Mouse (Mus musculus): ENCODE measurements around the gene Cmya5. TPM values are rescaled to one million over a fixed set of nuclear protein-coding genes. Genes with fewer than 3 reads are reported as not detected.
"Not testable (repeated sequence)": the region's sequence is repeated elsewhere in the genome, so short reads cannot be mapped to it uniquely, and the experiment has no call there.

Gene Cmya5
- 3.1 and 3.2 TPM in 2 replicates for polyA plus RNA-seq (2015; fragmentation: Nextera tagmentation; extraction: Ambion mirVana)

DNA sequence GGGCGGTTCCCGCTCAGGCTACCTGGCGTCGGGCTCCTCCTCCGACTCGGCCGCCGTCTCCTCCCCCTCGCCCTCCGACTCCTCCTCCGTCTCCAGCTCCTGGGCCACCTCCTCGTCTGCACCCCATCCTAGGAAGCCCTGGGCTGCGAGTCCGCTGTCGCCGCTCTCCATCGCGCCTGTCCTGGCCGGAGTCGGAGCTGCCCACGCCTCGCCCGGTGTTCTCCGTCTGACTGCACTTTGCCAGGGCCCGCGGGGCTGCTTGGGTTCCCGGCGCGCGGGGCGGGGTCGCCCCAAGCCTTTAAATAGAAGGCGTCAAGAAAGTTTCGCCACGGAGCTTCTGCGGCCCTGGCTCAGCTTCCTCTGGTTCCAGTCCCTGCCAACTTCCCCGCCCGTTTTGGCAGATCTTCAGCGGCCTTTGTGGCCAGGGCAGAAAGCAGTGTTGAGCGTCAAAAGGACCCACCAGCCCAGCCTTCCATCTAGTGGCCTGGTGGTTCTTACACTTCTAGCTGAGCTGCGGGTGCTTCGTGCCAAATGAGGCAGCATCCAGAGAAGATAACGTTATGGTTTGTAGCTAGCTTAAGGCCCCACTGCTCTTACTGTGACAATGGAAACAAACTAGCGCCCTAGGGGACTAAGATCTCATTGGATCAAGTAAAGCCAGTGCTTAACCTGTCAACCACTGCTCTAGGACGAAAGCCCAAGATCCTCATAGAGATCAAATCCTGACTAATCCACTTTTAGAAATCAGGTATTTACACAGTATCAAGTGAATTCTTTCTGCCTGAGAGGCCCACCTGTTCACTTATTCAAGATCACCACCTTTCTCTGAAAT lies at the start of gene Cmya5:
TSS of gene Cmya5 (minus strand) at position 389 of the 832 bp plus-strand sequence.
- no peaks in the 10 kb centered on the region for H3K27me3 ChIP-seq (replicated peaks)
- H3K4me1 ChIP-seq = peaks cover 35% of the 10 kb centered on the region
- WGBS = 2% methylated on average over 45 of the region's 45 CpGs

GRCm38 (mm10) chr13:93192646-93193026 lies 48.1 kb upstream of the Cmya5 start:
- peak overlapping the region; percentile 88 for H3K4me2 ChIP-seq
- H3K27me3 ChIP-seq (replicated peaks) = no peaks in the 10 kb centered on the region
- ATAC-seq (ENCODE audit: extremely low read depth, insufficient number of reproducible peaks, low FRiP score, low TSS enrichment) = no peak
- 74% methylated on average over 5 of the region's 5 CpGs for WGBS
- peak overlapping the region; percentile 97 for H3K27ac ChIP-seq (replicated peaks)
- peak overlapping the region; percentile 87 for H3K4me3 ChIP-seq
- no peaks in the 10 kb centered on the region for H3K9me3 ChIP-seq
- H3K36me3 ChIP-seq = peaks cover 6% of the 10 kb centered on the region; the same call in 1 of the 2 replicates
- peak overlapping the region; percentile 97 for H3K9ac ChIP-seq
- H3K4me1 ChIP-seq = peaks cover 25% of the 10 kb centered on the region

More for the DNA sequence above, at the start of gene Cmya5:
- peak within 1 kb of the TSS; percentile 68 for H3K4me3 ChIP-seq
- H3K9me3 ChIP-seq = no peaks in the 10 kb centered on the region
- ATAC-seq (ENCODE audit: extremely low read depth, insufficient number of reproducible peaks, low FRiP score, low TSS enrichment) = peak; percentile 78; the same call in 1 of the 2 replicates
- peaks cover 25% of the 10 kb centered on the region for H3K36me3 ChIP-seq
- peak within 1 kb of the TSS; percentile 85 for H3K9ac ChIP-seq
- peak within 1 kb of the TSS; percentile 93 for H3K27ac ChIP-seq (replicated peaks)
- peak within 1 kb of the TSS; percentile 85 for H3K4me2 ChIP-seq

DNA sequence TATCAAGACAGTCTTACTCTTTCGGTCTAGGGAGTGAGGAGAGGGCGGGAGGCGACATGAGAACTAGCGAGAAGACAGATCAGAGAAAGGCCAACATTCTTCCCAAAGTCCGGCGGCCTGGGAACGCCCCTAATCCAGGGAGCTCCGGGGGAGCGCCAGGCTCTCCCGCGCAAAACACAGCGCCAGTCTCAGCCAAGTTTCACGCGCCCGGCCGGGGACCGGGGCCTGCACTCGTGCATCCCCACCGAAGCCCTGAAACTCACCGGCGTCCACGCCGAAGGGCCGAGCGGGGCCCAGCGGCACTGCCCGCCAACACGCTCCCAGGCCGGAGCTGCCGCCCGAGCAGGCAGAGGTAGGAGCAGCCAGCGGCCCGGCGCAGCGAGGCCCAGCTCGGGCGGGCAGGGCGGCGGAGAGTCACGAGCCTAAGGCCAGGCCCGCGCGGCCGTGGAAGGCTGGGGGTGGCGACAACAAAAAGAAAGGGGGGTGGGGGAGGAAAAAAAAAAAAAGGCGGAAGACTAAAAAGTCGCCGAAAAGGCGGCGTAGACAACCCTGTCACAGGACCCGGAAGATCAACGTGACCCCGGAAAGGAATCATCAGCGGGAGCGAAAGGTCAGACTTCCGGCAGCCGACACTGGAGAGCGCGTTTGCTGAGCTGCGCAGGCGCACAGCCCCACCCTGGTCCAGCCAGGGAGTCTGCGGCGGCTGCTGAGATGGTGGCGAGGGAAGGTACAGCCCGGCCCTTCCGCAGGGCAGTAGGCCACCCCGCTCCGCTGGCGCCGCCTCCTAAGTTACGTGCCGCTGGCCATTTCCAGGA lies 47.5 kb upstream of the Cmya5 start, which contains the start of gene Tent2:
TSS of gene Tent2 (minus strand) at position 555 of the 815 bp plus-strand sequence.
- Histone ChIP-seq H3K9ac (peak within 1 kb of the TSS; percentile 97), H3K4me3 (peak within 1 kb of the TSS; percentile 87), H3K4me1 (peaks cover 26% of the 10 kb centered on the region), H3K9me3 (no peaks in the 10 kb centered on the region), H3K27ac (replicated peaks) (peak within 1 kb of the TSS; percentile 97), H3K36me3 (peaks cover 7% of the 10 kb centered on the region; the same call in 1 of the 2 replicates), H3K27me3 (replicated peaks) (no peaks in the 10 kb centered on the region), H3K4me2 (peak within 1 kb of the TSS; percentile 88)
- peak; percentile 97 for ATAC-seq (ENCODE audit: extremely low read depth, insufficient number of reproducible peaks, low FRiP score, low TSS enrichment)
- WGBS = under 1% methylated on average over 71 of the region's 72 CpGs

- H3K4me3 ChIP-seq = 0 out of 2 replicates have a peak overlapping the region, but pooled peaks have one; percentile 14
- peak overlapping the region; percentile 34 for H3K27ac ChIP-seq (replicated peaks)
- peaks cover 30% of the 10 kb centered on the region for H3K4me1 ChIP-seq
- peaks cover 19% of the 10 kb centered on the region for H3K36me3 ChIP-seq
- H3K9ac ChIP-seq = peak overlapping the region; percentile 44; the same call in 1 of the 2 replicates
- H3K4me2 ChIP-seq = peak overlapping the region; percentile 60
- H3K9me3 ChIP-seq = no peaks in the 10 kb centered on the region
- ATAC-seq (ENCODE audit: extremely low read depth, insufficient number of reproducible peaks, low FRiP score, low TSS enrichment) = no peak
- no peaks in the 10 kb centered on the region for H3K27me3 ChIP-seq (replicated peaks)
- WGBS = 39% methylated on average over 2 of the region's 2 CpGs
Observed at GRCm38 (mm10) chr13:93189416-93189815, 44.9 kb upstream of the Cmya5 start.

- H3K4me2 ChIP-seq = peak overlapping the region; percentile 60
- no peak for ATAC-seq (ENCODE audit: extremely low read depth, insufficient number of reproducible peaks, low FRiP score, low TSS enrichment)
Observed at GRCm38 (mm10) chr13:93188738-93189137, 44.2 kb upstream of the Cmya5 start.

DNA sequence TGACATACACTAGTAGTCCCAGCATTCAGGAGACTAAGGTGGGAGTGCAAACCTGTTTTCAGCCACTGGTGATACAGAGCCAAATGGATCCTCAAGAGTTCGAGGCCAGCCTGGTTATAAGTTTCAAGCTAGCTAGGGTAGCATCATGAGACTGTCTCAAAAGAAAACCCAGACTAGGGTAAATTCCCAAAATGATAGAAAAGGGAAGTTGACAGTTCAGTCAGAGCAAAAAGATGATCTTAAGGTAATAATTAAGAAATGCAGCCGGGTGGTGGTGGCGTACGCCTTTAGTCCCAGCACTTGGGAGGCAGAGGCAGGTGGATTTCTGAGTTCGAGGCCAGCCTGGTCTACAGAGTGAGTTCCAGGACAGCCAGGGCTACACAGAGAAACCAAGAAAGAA lies 43.3 kb upstream of the Cmya5 start:
- not testable (repeated sequence) for H3K9me3 ChIP-seq; H3K4me2 ChIP-seq; H3K9ac ChIP-seq; ATAC-seq (ENCODE audit: extremely low read depth, insufficient number of reproducible peaks, low FRiP score, low TSS enrichment); H3K27ac ChIP-seq (replicated peaks); H3K4me3 ChIP-seq; H3K27me3 ChIP-seq (replicated peaks)
- Histone ChIP-seq H3K4me1 (peaks cover 30% of the 10 kb centered on the region), H3K36me3 (peaks cover 34% of the 10 kb centered on the region)
- 93% methylated on average over 5 of the region's 5 CpGs for WGBS

More at GRCm38 (mm10) chr13:93188738-93189137, 44.2 kb upstream of the Cmya5 start:
- 83% methylated on average over 3 of the region's 3 CpGs for WGBS
- no peak overlapping the region for H3K4me3 ChIP-seq
- no peaks in the 10 kb centered on the region for H3K27me3 ChIP-seq (replicated peaks)
- peaks cover 30% of the 10 kb centered on the region for H3K4me1 ChIP-seq
- no peaks in the 10 kb centered on the region for H3K9me3 ChIP-seq
- H3K9ac ChIP-seq = no peak overlapping the region
- 0 out of 2 replicates have a peak overlapping the region, but pooled peaks have one; percentile 34 for H3K27ac ChIP-seq (replicated peaks)
- H3K36me3 ChIP-seq = peaks cover 24% of the 10 kb centered on the region

DNA sequence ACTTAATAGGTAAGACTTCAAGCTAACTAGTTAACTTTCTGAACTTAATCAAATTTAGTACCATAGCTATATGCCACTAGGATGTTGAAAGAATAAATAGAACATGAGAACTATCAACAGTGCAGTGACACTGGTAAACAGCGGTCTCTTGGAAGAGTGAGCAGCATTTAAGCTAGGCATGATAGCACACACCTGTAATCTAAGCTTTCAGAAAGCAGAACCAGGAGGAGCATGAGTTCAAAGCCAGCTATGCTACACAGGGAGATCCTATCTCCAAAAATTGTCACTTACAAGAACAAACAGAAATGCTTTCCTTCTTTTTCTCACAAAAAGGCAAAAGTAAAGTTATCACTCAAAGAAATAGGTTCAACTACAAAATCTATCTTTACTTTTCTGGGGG lies 35.8 kb upstream of the Cmya5 start:
- no peak overlapping the region for H3K27ac ChIP-seq (replicated peaks)
- H3K27me3 ChIP-seq (replicated peaks) = no peaks in the 10 kb centered on the region
- H3K9me3 ChIP-seq = no peaks in the 10 kb centered on the region
- no peak overlapping the region for H3K4me2 ChIP-seq
- no peak overlapping the region for H3K9ac ChIP-seq
- H3K4me3 ChIP-seq = no peak overlapping the region
- 95% methylated on average over 1 of the region's 1 CpGs for WGBS
- peaks cover 45% of the 10 kb centered on the region for H3K36me3 ChIP-seq
- ATAC-seq (ENCODE audit: extremely low read depth, insufficient number of reproducible peaks, low FRiP score, low TSS enrichment) = no peak
- H3K4me1 ChIP-seq = peaks cover 9% of the 10 kb centered on the region; the same call in 1 of the 2 replicates

DNA sequence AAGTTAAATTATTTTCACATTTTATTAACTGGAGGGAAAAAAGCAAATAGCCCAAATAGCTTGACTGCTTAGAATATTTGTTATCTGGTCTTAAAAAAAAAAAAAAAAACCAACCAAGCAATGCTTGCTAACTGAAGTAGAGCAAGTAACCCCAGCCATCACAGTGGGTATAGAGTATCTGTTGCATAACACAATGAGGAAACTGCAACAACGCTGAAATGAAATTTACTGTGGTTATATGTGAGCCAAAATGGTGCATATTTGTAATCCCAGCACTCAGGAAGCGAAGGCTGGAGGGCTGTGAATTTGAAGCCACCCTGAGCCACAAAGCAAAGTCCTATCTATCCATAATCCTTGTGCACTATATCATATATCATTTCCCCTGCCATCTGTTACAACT lies 35.0 kb upstream of the Cmya5 start:
- H3K4me2 ChIP-seq = no peak overlapping the region
- no peaks in the 10 kb centered on the region for H3K27me3 ChIP-seq (replicated peaks)
- no peak for ATAC-seq (ENCODE audit: extremely low read depth, insufficient number of reproducible peaks, low FRiP score, low TSS enrichment)
- no peaks in the 10 kb centered on the region for H3K9me3 ChIP-seq
- peaks cover 44% of the 10 kb centered on the region for H3K36me3 ChIP-seq
- no peak overlapping the region for H3K27ac ChIP-seq (replicated peaks)
- 94% methylated on average over 2 of the region's 2 CpGs for WGBS
- no peak overlapping the region for H3K4me3 ChIP-seq
- H3K4me1 ChIP-seq = peaks cover 4% of the 10 kb centered on the region; the same call in 1 of the 2 replicates
- H3K9ac ChIP-seq = no peak overlapping the region

DNA sequence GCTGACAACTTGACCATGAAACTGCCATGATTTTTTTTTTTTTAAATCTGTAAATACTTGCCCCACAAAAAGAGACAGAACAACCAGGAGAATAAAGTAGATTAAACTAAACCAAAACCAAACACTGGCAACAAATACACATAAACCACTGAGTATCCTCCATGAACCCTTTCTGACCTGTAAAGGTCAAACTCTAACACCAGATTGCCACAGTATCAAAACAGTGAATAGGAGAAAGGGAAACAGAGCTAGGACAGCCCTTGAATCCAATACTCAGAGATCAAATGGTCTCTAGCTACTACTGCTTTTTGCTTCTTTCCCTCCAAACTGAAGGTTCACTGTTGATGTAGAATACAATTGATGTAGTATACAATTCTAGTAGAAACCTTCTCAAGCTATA lies 33.0 kb upstream of the Cmya5 start:
- Histone ChIP-seq H3K27ac (replicated peaks) (no peak overlapping the region), H3K27me3 (replicated peaks) (no peaks in the 10 kb centered on the region), H3K36me3 (peaks cover 41% of the 10 kb centered on the region), H3K9me3 (no peaks in the 10 kb centered on the region), H3K4me3 (no peak overlapping the region), H3K4me1 (0 out of 2 replicates have a peak, but pooled peaks cover 4% of the 10 kb centered on the region), H3K9ac (no peak overlapping the region), H3K4me2 (no peak overlapping the region)
- ATAC-seq (ENCODE audit: extremely low read depth, insufficient number of reproducible peaks, low FRiP score, low TSS enrichment) = no peak

DNA sequence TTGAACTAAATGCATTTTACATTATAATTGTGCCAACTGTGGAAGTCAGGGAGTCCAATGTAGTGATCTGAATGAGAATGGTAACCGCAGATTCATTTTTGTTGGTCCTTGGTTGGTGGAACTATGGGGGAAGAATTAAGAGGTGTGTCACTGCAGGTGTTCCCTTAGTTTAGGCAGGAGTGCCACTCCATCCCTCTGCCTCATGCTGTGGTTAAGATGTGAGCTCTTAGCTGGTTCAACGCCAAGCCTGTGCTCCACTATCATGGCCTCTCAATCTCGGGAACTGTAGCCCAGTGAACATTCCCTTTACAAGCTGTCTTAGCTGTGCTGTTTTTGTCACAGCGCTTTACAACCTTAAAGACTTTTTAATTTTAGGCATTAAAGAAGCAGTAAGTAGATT lies 18.8 kb upstream of the Cmya5 start:
- Histone ChIP-seq H3K36me3 (peaks cover 59% of the 10 kb centered on the region), H3K27me3 (replicated peaks) (no peaks in the 10 kb centered on the region), H3K4me1 (no peaks in the 10 kb centered on the region), H3K9ac (no peak overlapping the region), H3K27ac (replicated peaks) (no peak overlapping the region), H3K9me3 (no peaks in the 10 kb centered on the region), H3K4me2 (no peak overlapping the region), H3K4me3 (no peak overlapping the region)
- ATAC-seq (ENCODE audit: extremely low read depth, insufficient number of reproducible peaks, low FRiP score, low TSS enrichment) = no peak
- WGBS = 91% methylated on average over 4 of the region's 4 CpGs

DNA sequence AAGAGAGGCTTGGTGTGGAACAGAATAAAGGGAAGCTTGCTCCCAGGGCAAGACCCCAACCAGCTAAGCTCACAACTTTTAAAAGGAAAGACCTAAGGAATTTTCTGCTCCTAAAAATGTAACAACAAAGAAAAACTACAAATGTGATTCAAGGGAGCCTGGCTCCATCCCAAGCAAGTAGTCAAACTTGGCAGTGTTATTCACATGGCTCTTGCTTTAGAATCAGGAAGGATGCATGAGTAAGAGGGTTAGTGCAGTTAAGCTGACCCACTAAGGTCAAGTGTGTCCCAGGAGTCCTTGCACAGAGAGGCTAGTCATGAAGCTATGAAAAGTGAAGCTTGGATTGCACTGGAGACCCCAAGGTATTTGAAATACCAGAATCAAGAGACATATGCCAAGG lies 17.9 kb upstream of the Cmya5 start:
- no peak for ATAC-seq (ENCODE audit: extremely low read depth, insufficient number of reproducible peaks, low FRiP score, low TSS enrichment)
- no peak overlapping the region for H3K4me2 ChIP-seq
- H3K9ac ChIP-seq = no peak overlapping the region
- no peak overlapping the region for H3K27ac ChIP-seq (replicated peaks)
- no peaks in the 10 kb centered on the region for H3K9me3 ChIP-seq
- H3K27me3 ChIP-seq (replicated peaks) = no peaks in the 10 kb centered on the region
- H3K4me1 ChIP-seq = no peaks in the 10 kb centered on the region
- peaks cover 60% of the 10 kb centered on the region for H3K36me3 ChIP-seq
- H3K4me3 ChIP-seq = no peak overlapping the region

Measured in heart, embryonic 13.5 days (tissue).